Mouse (Mus musculus): ENCODE data around the gene Fam3a.
"Not testable (repeated sequence)": the region's sequence is repeated elsewhere in the genome, so short reads cannot be mapped to it uniquely, and the experiment has no call there.

Fam3a gene

GRCm38 (mm10) chrX:74392535-74393443 is at the start of gene Fam3a, which contains the start of gene Ikbkg:
TSS of gene Fam3a (minus strand) at chrX:74393272.
TSS of gene Ikbkg (plus strand) at chrX:74393290.
- in situ Hi-C loops (cut with MboI; ENCODE audit: low pct_unique_long_range_greater_than_20kb in 1 of 2, low sequenced_read_pairs in 2 of 2, unreplicated experiment in 1 of 2), result no loop called here

GRCm38 (mm10) chrX:74429290-74429821 is 36.3 kb upstream of the Fam3a start:
- in situ Hi-C loops (cut with MboI; ENCODE audit: low pct_unique_long_range_greater_than_20kb in 1 of 2, low sequenced_read_pairs in 2 of 2, unreplicated experiment in 1 of 2), result no loop called here

GRCm38 (mm10) chrX:74428826-74429276 is 35.8 kb upstream of the Fam3a start, which contains the start of gene G6pdx:
TSS of gene G6pdx (minus strand) at chrX:74429194.
- in situ Hi-C loops (cut with MboI; ENCODE audit: low pct_unique_long_range_greater_than_20kb in 1 of 2, low sequenced_read_pairs in 2 of 2, unreplicated experiment in 1 of 2), result no loop called here

GRCm38 (mm10) chrX:74428146-74428825 is 35.2 kb upstream of the Fam3a start:
- in situ Hi-C loops (cut with MboI; ENCODE audit: low pct_unique_long_range_greater_than_20kb in 1 of 2, low sequenced_read_pairs in 2 of 2, unreplicated experiment in 1 of 2), result no loop called here

GRCm38 (mm10) chrX:74427116-74427515 is 34.0 kb upstream of the Fam3a start:
- in situ Hi-C loops (cut with MboI; ENCODE audit: low pct_unique_long_range_greater_than_20kb in 1 of 2, low sequenced_read_pairs in 2 of 2, unreplicated experiment in 1 of 2), result no loop called here

- in situ Hi-C loops (cut with MboI; ENCODE audit: low pct_unique_long_range_greater_than_20kb in 1 of 2, low sequenced_read_pairs in 2 of 2, unreplicated experiment in 1 of 2), result no loop called here
These were observed 33.2 kb upstream of the Fam3a start for GRCm38 (mm10) chrX:74426256-74426655.

- in situ Hi-C loops (cut with MboI; ENCODE audit: low pct_unique_long_range_greater_than_20kb in 1 of 2, low sequenced_read_pairs in 2 of 2, unreplicated experiment in 1 of 2), result no loop called here
These were observed 32.1 kb upstream of the Fam3a start for GRCm38 (mm10) chrX:74425195-74425594.

- in situ Hi-C loops (cut with MboI; ENCODE audit: low pct_unique_long_range_greater_than_20kb in 1 of 2, low sequenced_read_pairs in 2 of 2, unreplicated experiment in 1 of 2), result no loop called here
These were observed 31.4 kb upstream of the Fam3a start for GRCm38 (mm10) chrX:74424443-74424842.

- in situ Hi-C loops (cut with MboI; ENCODE audit: low pct_unique_long_range_greater_than_20kb in 1 of 2, low sequenced_read_pairs in 2 of 2, unreplicated experiment in 1 of 2), result loop anchor here in 1 of 2 experiments (5.0 to 10.0 kb wide), 2 partner anchors 161 to 289 kb away; partner anchors contain the start of genes Emd and Opn1mw
These were observed 20.3 kb upstream of the Fam3a start for GRCm38 (mm10) chrX:74413377-74413776.

GRCm38 (mm10) chrX:74408340-74408739 is 15.3 kb upstream of the Fam3a start:
- in situ Hi-C loops (cut with MboI; ENCODE audit: low pct_unique_long_range_greater_than_20kb in 1 of 2, low sequenced_read_pairs in 2 of 2, unreplicated experiment in 1 of 2), result no loop called here

- in situ Hi-C loops (cut with MboI; ENCODE audit: low pct_unique_long_range_greater_than_20kb in 1 of 2, low sequenced_read_pairs in 2 of 2, unreplicated experiment in 1 of 2), result no loop called here
These were observed 7.1 kb upstream of the Fam3a start for GRCm38 (mm10) chrX:74400136-74400535.

- in situ Hi-C loops (cut with MboI; ENCODE audit: low pct_unique_long_range_greater_than_20kb in 1 of 2, low sequenced_read_pairs in 2 of 2, unreplicated experiment in 1 of 2), result no loop called here
These were observed 4.9 kb downstream of the Fam3a start for GRCm38 (mm10) chrX:74388153-74388552.

GRCm38 (mm10) chrX:74384451-74384850 is 8.6 kb downstream of the Fam3a start:
- in situ Hi-C loops (cut with MboI; ENCODE audit: low pct_unique_long_range_greater_than_20kb in 1 of 2, low sequenced_read_pairs in 2 of 2, unreplicated experiment in 1 of 2), result no loop called here

- in situ Hi-C loops (cut with MboI; ENCODE audit: low pct_unique_long_range_greater_than_20kb in 1 of 2, low sequenced_read_pairs in 2 of 2, unreplicated experiment in 1 of 2), result no loop called here
These were observed 20.1 kb downstream of the Fam3a start, which contains the start of the genes Ubl4a and Slc10a3 for GRCm38 (mm10) chrX:74372888-74373549. TSS of gene Ubl4a (minus strand) at chrX:74373218. TSS of gene Slc10a3 (minus strand) at chrX:74373349.

GRCm38 (mm10) chrX:74368209-74368909 is 24.7 kb downstream of the Fam3a start:
- in situ Hi-C loops (cut with MboI; ENCODE audit: low pct_unique_long_range_greater_than_20kb in 1 of 2, low sequenced_read_pairs in 2 of 2, unreplicated experiment in 1 of 2), result no loop called here

GRCm38 (mm10) chrX:74367512-74367911 is 25.6 kb downstream of the Fam3a start:
- in situ Hi-C loops (cut with MboI; ENCODE audit: low pct_unique_long_range_greater_than_20kb in 1 of 2, low sequenced_read_pairs in 2 of 2, unreplicated experiment in 1 of 2), result no loop called here

GRCm38 (mm10) chrX:74359171-74359570 is 33.9 kb downstream of the Fam3a start:
- in situ Hi-C loops (cut with MboI; ENCODE audit: low pct_unique_long_range_greater_than_20kb in 1 of 2, low sequenced_read_pairs in 2 of 2, unreplicated experiment in 1 of 2), result no loop called here

GRCm38 (mm10) chrX:74357069-74357468 is 36.0 kb downstream of the Fam3a start:
- in situ Hi-C loops (cut with MboI; ENCODE audit: low pct_unique_long_range_greater_than_20kb in 1 of 2, low sequenced_read_pairs in 2 of 2, unreplicated experiment in 1 of 2), result not testable (repeated sequence)

All from mouse embryonic stem cell (cell line).